32 mouse cellular contexts compared by ENCODE assay signal in the genomic region with DNA sequence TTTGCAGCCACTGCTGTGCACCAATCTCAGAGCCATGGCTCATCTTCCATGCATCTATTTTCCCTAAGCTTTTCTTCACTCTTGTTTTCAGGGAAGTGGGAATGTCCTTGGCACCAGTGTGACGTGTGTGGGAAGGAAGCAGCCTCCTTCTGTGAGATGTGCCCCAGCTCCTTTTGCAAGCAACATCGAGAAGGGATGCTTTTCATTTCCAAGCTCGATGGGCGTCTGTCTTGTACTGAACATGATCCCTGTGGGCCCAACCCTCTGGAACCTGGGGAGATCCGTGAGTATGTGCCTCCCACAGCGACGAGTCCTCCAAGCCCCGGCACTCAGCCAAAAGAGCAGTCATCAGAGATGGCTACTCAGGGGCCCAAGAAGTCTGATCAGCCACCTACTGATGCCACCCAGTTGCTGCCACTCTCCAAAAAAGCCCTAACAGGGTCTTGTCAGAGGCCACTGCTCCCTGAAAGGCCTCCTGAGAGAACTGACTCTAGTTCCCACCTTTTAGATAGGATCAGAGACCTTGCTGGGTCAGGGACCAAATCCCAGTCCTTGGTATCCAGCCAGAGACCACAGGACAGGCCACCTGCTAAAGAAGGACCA. TPM values are rescaled to one million over a fixed set of nuclear protein-coding genes. Genes with fewer than 3 reads are reported as not detected.
A peak's percentile ranks its signal among the peaks of the same experiment; 100 is the strongest.
DNase-seq lines count a peak whose midpoint lies in the region; ATAC-seq and TF ChIP-seq lines count a peak whose summit lies in the region.
"Had no signal": no experiment of that assay in that cellular context is flagged by ENCODE, and none has a peak within 500 bp of the region (broad histone marks: within the 10 kb centered on the region; RNA-seq: fewer than 3 reads in every experiment).

No protein-coding gene starts in this region.

- no peak for DNase-seq in frontal cortex, postnatal 14 days (ENCODE audit: low spot score in 2 of 2)
- peak; percentile 51 to 63 for DNase-seq in layer of hippocampus, adult 2 months (ENCODE audit: low spot score in 2 of 2)
- no peak for DNase-seq in layer of hippocampus, postnatal 25 days (ENCODE audit: extremely low spot score in 1 of 2, low spot score in 1 of 2)
- DNase-seq in right cerebral cortex, adult 2 months (ENCODE audit: low spot score in 2 of 2): peak; percentile 57 to 68
- no peak for DNase-seq in right cerebral cortex, postnatal 4 days
- DNase-seq in ovary, postnatal 10 days (ENCODE audit: low spot score): no peak
- DNase-seq: adrenal gland, adult 8-10 months; cerebellum, adult 8-10 months; cerebellum, postnatal 25 days; heart, postnatal 14 days; kidney, adult 8-10 months; liver, embryonic 13.5 days; lung, adult 18-20 months; retina, postnatal 1 day; thymus, adult 2 months; thymus, postnatal 36 days had no signal

- no peak for TF ChIP-seq CTCF in layer of hippocampus, adult 2 months (conservative IDR thresholded peaks at IDR 0.05)

- peak overlapping the region; percentile 78 for H3K27ac ChIP-seq in layer of hippocampus, adult 2 months
- H3K27ac ChIP-seq: embryonic facial prominence, embryonic 10.5 days; embryonic facial prominence, embryonic 15.5 days; forebrain, embryonic 13.5 days; hindbrain, embryonic 10.5 days; hindbrain, embryonic 15.5 days; kidney, postnatal 0 days; limb, embryonic 10.5 days; limb, embryonic 15.5 days; liver, embryonic 13.5 days; macrophage; midbrain, embryonic 13.5 days; stomach, postnatal 0 days had no signal

- H3K4me3 ChIP-seq in layer of hippocampus, adult 2 months: no peak overlapping the region
- H3K4me3 ChIP-seq: embryonic facial prominence, embryonic 10.5 days; embryonic facial prominence, embryonic 15.5 days; forebrain, embryonic 13.5 days; hindbrain, embryonic 10.5 days; hindbrain, embryonic 15.5 days; limb, embryonic 10.5 days; limb, embryonic 15.5 days; liver, embryonic 13.5 days; midbrain, embryonic 13.5 days had no signal

- peak; percentile 86 for ATAC-seq in frontal cortex, adult (ENCODE audit: low TSS enrichment)
- no peak for ATAC-seq in inflammation-experienced regulatory T-cells, adult 6 months
- ATAC-seq: activated CD4-positive, CD25-positive, alpha-beta regulatory T cell, adult 4 months; forebrain, embryonic 13.5 days; lung, postnatal 0 days; midbrain, embryonic 13.5 days had no signal

RNA-seq across cellular contexts. Expression of a gene that starts 8.2 kb away (rescaled TPM):
- 100 to 1,000 TPM; 142 to 153 TPM for total RNA-seq in layer of hippocampus, adult 2 months (2021)
- total RNA-seq in layer of hippocampus, postnatal 25 days (2021): 100 to 1,000 TPM; 139 to 165 TPM
- polyA plus RNA-seq in inflammation-experienced regulatory T-cells, adult 6 months (2017; shearing (Covaris generic)): 100 to 1,000 TPM; 196 to 371 (median 209) TPM

RNA-seq across cellular contexts. Expression of a gene that starts 9.6 kb away (rescaled TPM):
- total RNA-seq in layer of hippocampus, adult 2 months (2021): 10 to 100 TPM; 82.8 to 84.2 TPM
- total RNA-seq in layer of hippocampus, postnatal 25 days (2021): 10 to 100 TPM; 74.0 to 83.3 TPM
- 10 to 100 TPM in 1 of 3 experiments, 1 to 10 TPM in 2; 8.8 to 15.0 (median 9.7) TPM for polyA plus RNA-seq in inflammation-experienced regulatory T-cells, adult 6 months (2017; shearing (Covaris generic))

RNA-seq across cellular contexts. Expression of a gene that starts 17.5 kb away (rescaled TPM):
- total RNA-seq in layer of hippocampus, adult 2 months (2021): 1 to 10 TPM; 1.2 to 1.8 TPM
- total RNA-seq in layer of hippocampus, postnatal 25 days (2021): 1 to 10 TPM; 1.2 to 2.4 TPM
- polyA plus RNA-seq in inflammation-experienced regulatory T-cells, adult 6 months (2017; shearing (Covaris generic)): 10 to 100 TPM in 1 of 3 experiments, 1 to 10 TPM in 2; 2.2 to 32.2 (median 3.5) TPM
- total RNA-seq: gastrocnemius, adult 8-10 months had no signal

RNA-seq across cellular contexts. Expression of a gene that starts 50.5 kb away (rescaled TPM):
- total RNA-seq in layer of hippocampus, adult 2 months (2021): 10 to 100 TPM; 66.2 to 66.8 TPM
- total RNA-seq in layer of hippocampus, postnatal 25 days (2021): 10 to 100 TPM; 58.4 to 61.0 TPM
- polyA plus RNA-seq in inflammation-experienced regulatory T-cells, adult 6 months (2017; shearing (Covaris generic)): 10 to 100 TPM; 43.9 to 62.8 (median 60.7) TPM

RNA-seq across cellular contexts. Expression of a gene that starts 57.4 kb away (rescaled TPM):
- 100 to 1,000 TPM; 113 to 119 TPM for total RNA-seq in layer of hippocampus, adult 2 months (2021)
- 10 to 100 TPM; 94.5 to 98.2 TPM for total RNA-seq in layer of hippocampus, postnatal 25 days (2021)
- 10 to 100 TPM; 61.5 to 73.9 (median 62.9) TPM for polyA plus RNA-seq in inflammation-experienced regulatory T-cells, adult 6 months (2017; shearing (Covaris generic))

Comparison
In these comparisons a context has a peak if more than half of its experiments do, and no peak if none do; other contexts are left out.
1. DNase-seq: peak in layer of hippocampus, adult 2 months (2 of 2) and right cerebral cortex, adult 2 months (2 of 2); none in frontal cortex, postnatal 14 days (0 of 2), layer of hippocampus, postnatal 25 days (0 of 2), right cerebral cortex, postnatal 4 days (single experiment) and ovary, postnatal 10 days (single experiment).